ENCODE assay signal across 8 mouse cellular contexts in genomic region chr2:59881404-59881803, GRCm38 (mm10). TPM values are rescaled to one million over a fixed set of nuclear protein-coding genes. Genes with fewer than 3 reads are reported as not detected.
A peak's percentile ranks its signal among the peaks of the same experiment; 100 is the strongest.
DNase-seq lines count a peak whose midpoint lies in the region; ATAC-seq and TF ChIP-seq lines count a peak whose summit lies in the region.

No protein-coding gene starts in this region.

- ATAC-seq in heart, embryonic 12.5 days (ENCODE audit: insufficient number of reproducible peaks, low FRiP score), result no peak
- no peak for ATAC-seq in hindbrain, embryonic 14.5 days (ENCODE audit: low FRiP score)
- ATAC-seq in midbrain, embryonic 13.5 days, result no peak

- H3K4me3 ChIP-seq in heart, embryonic 12.5 days, result peak overlapping the region; percentile 75
- H3K4me3 ChIP-seq in bone marrow macrophage, adult 2 months (ENCODE audit: insufficient read depth, low read length), result peak overlapping the region; percentile 72
- H3K4me3 ChIP-seq in hindbrain, embryonic 14.5 days (replicated peaks; ENCODE audit: low read length), result peak overlapping the region; percentile 73
- peak overlapping the region; percentile 58; the same call in 1 of the 2 replicates for H3K4me3 ChIP-seq in midbrain, embryonic 13.5 days (replicated peaks)

- 38% methylated on average over 6 of the region's 6 CpGs for WGBS in heart, embryonic 12.5 days
- WGBS in hindbrain, embryonic 14.5 days, result 81% methylated on average over 6 of the region's 6 CpGs
- 86% methylated on average over 6 of the region's 6 CpGs for WGBS in midbrain, embryonic 13.5 days

- H3K9me3 ChIP-seq in heart, embryonic 12.5 days (replicated peaks), result peaks cover 16% of the 10 kb centered on the region; the same call in 1 of the 2 replicates
- peaks cover 5% of the 10 kb centered on the region; the same call in 1 of the 2 replicates for H3K9me3 ChIP-seq in hindbrain, embryonic 14.5 days (ENCODE audit: control insufficient read depth, low read length)
- no peaks in the 10 kb centered on the region for H3K9me3 ChIP-seq in midbrain, embryonic 13.5 days

- no peak for TF ChIP-seq POLR2A in bone marrow macrophage, adult 2 months (IDR thresholded peaks at IDR 0.05; ENCODE audit: borderline replicate concordance, low read depth, low read length)

- intact Hi-C loops in heart, postnatal 36 days (cut with DNase I), result no loop called here

- TF ChIP-seq CTCF in bone marrow macrophage, adult 2 months (IDR thresholded peaks at IDR 0.05; ENCODE audit: low read depth, low read length), result no peak

- H3K9ac ChIP-seq in heart, embryonic 12.5 days, result peak overlapping the region; percentile 83
- H3K9ac ChIP-seq in hindbrain, embryonic 14.5 days, result peak overlapping the region; percentile 74; the same call in 1 of the 2 replicates
- peak overlapping the region; percentile 70 for H3K9ac ChIP-seq in midbrain, embryonic 13.5 days (replicated peaks)

- peaks cover 15% of the 10 kb centered on the region for H3K4me1 ChIP-seq in heart, embryonic 12.5 days (replicated peaks)
- H3K4me1 ChIP-seq in bone marrow macrophage, adult 2 months (ENCODE audit: control insufficient read depth, insufficient read depth, low read length), result peaks cover 7% of the 10 kb centered on the region
- H3K4me1 ChIP-seq in hindbrain, embryonic 14.5 days (replicated peaks; ENCODE audit: control insufficient read depth, insufficient read depth, low read length), result 0 out of 2 replicates have a peak, but pooled peaks cover 3% of the 10 kb centered on the region
- H3K4me1 ChIP-seq in midbrain, embryonic 13.5 days (replicated peaks), result peaks cover 6% of the 10 kb centered on the region; the same call in 1 of the 2 replicates

- H3K27me3 ChIP-seq in heart, embryonic 12.5 days (replicated peaks), result no peaks in the 10 kb centered on the region
- no peaks in the 10 kb centered on the region for H3K27me3 ChIP-seq in hindbrain, embryonic 14.5 days (ENCODE audit: control insufficient read depth, insufficient read depth, low read length)
- H3K27me3 ChIP-seq in midbrain, embryonic 13.5 days, result no peaks in the 10 kb centered on the region

- H3K27ac ChIP-seq in heart, embryonic 12.5 days (ENCODE audit: poor library complexity, severe bottlenecking), result peak overlapping the region; percentile 80
- H3K27ac ChIP-seq in bone marrow macrophage, adult 2 months (ENCODE audit: insufficient read depth, low read depth, low read length), result no peak overlapping the region
- no peak overlapping the region for H3K27ac ChIP-seq in hindbrain, embryonic 14.5 days
- no peak overlapping the region for H3K27ac ChIP-seq in midbrain, embryonic 13.5 days

- DNase-seq in heart, postnatal 36 days, result no peak
- no peak for DNase-seq in hindbrain, embryonic 14.5 days (ENCODE audit: low spot score)
- no peak for DNase-seq in embryo, embryonic 10.5 days (ENCODE audit: low spot score)
- DNase-seq in layer of hippocampus, adult 18-20 months (ENCODE audit: low spot score in 2 of 2), result no peak
- no peak for DNase-seq in adrenal gland, postnatal 25 days

- peaks cover 21% of the 10 kb centered on the region for H3K36me3 ChIP-seq in heart, embryonic 12.5 days
- no peaks in the 10 kb centered on the region for H3K36me3 ChIP-seq in hindbrain, embryonic 14.5 days (replicated peaks; ENCODE audit: control insufficient read depth, insufficient read depth)
- H3K36me3 ChIP-seq in midbrain, embryonic 13.5 days, result no peaks in the 10 kb centered on the region

- H3K4me2 ChIP-seq in heart, embryonic 12.5 days, result peak overlapping the region; percentile 64
- peak overlapping the region; percentile 83 for H3K4me2 ChIP-seq in hindbrain, embryonic 14.5 days (replicated peaks)
- H3K4me2 ChIP-seq in midbrain, embryonic 13.5 days (replicated peaks), result peak overlapping the region; percentile 73

RNA-seq across cellular contexts. Expression of gene Wdsub1, which starts 1.0 kb away (rescaled TPM):
- polyA plus RNA-seq in heart, embryonic 12.5 days (2016; fragmentation: Nextera tagmentation; extraction: Ambion mirVana), result 46.7 and 47.8 TPM in 2 replicates
- 10 to 100 TPM; 22.6 to 26.1 TPM for total RNA-seq in heart, postnatal 36 days (2021)
- polyA plus RNA-seq in bone marrow macrophage, adult 2 months (2012; ENCODE audit: insufficient read depth, insufficient read length, missing spikeins), result 16.0 and 16.1 TPM in 2 replicates
- 14.0 and 16.6 TPM in 2 replicates for polyA plus RNA-seq in hindbrain, embryonic 14.5 days (2014; fragmentation: Nextera tagmentation; extraction: Ambion mirVana)
- polyA plus RNA-seq in midbrain, embryonic 13.5 days (2015; fragmentation: Nextera tagmentation; extraction: Ambion mirVana), result 12.2 and 15.4 TPM in 2 replicates
- 10 to 100 TPM; 23.5 to 25.0 TPM for total RNA-seq in layer of hippocampus, adult 18-20 months (2021)
- 20.1 and 20.6 TPM in 2 replicates for total RNA-seq in adrenal gland, postnatal 25 days (2021)
